Mouse (Mus musculus): ENCODE results near the gene Fau.

Gene Fau

GRCm38 (mm10) chr19:6045366-6046293 lies 12.0 kb upstream of the Fau start:
- DNase-seq (ENCODE audit: low spot score) = no peak

GRCm38 (mm10) chr19:6046294-6047153 lies 11.1 kb upstream of the Fau start, which contains the start of gene Syvn1:
Syvn1 (plus strand) TSS chr19:6046576.
- peak; percentile 88 for DNase-seq (ENCODE audit: low spot score)

GRCm38 (mm10) chr19:6047154-6047898 lies 10.3 kb upstream of the Fau start:
- DNase-seq (ENCODE audit: low spot score) = no peak

GRCm38 (mm10) chr19:6047899-6048166 lies 9.8 kb upstream of the Fau start:
- no peak for DNase-seq (ENCODE audit: low spot score)

- no peak for DNase-seq (ENCODE audit: low spot score)
Observed at GRCm38 (mm10) chr19:6048681-6049410, 8.8 kb upstream of the Fau start.

GRCm38 (mm10) chr19:6052516-6052915 lies 5.1 kb upstream of the Fau start:
- no peak for DNase-seq (ENCODE audit: low spot score)

- no peak for DNase-seq (ENCODE audit: low spot score)
Observed at GRCm38 (mm10) chr19:6054296-6054695, 3.3 kb upstream of the Fau start.

- DNase-seq (ENCODE audit: low spot score) = no peak
Observed at GRCm38 (mm10) chr19:6056696-6057095, 948 bp upstream of the Fau start.

GRCm38 (mm10) chr19:6058513-6058912 lies 869 bp downstream of the Fau start:
- DNase-seq (ENCODE audit: low spot score) = no peak

- DNase-seq (ENCODE audit: low spot score) = no peak
Observed at GRCm38 (mm10) chr19:6058966-6059365, 1.3 kb downstream of the Fau start.

GRCm38 (mm10) chr19:6061021-6061533 lies 3.4 kb downstream of the Fau start, which contains the start of gene Znhit2:
Znhit2 (plus strand) TSS chr19:6061192.
- peak; percentile 95 for DNase-seq (ENCODE audit: low spot score)

GRCm38 (mm10) chr19:6061641-6062302 lies 4.1 kb downstream of the Fau start:
- DNase-seq (ENCODE audit: low spot score) = peak; percentile 57

- no peak for DNase-seq (ENCODE audit: low spot score)
Observed at GRCm38 (mm10) chr19:6062418-6062817, 4.8 kb downstream of the Fau start.

- DNase-seq (ENCODE audit: low spot score) = no peak
Observed at GRCm38 (mm10) chr19:6063081-6063480, 5.4 kb downstream of the Fau start.

GRCm38 (mm10) chr19:6066571-6066970 lies 8.9 kb downstream of the Fau start:
- no peak for DNase-seq (ENCODE audit: low spot score)

- peak; percentile 86 for DNase-seq (ENCODE audit: low spot score)
Observed at GRCm38 (mm10) chr19:6067011-6067723, 9.5 kb downstream of the Fau start.

GRCm38 (mm10) chr19:6067724-6068415 lies 10.2 kb downstream of the Fau start, which contains the start of gene Tm7sf2:
Tm7sf2 (minus strand) TSS chr19:6068373.
- DNase-seq (ENCODE audit: low spot score) = peak; percentile 94

GRCm38 (mm10) chr19:6068951-6069350 lies 11.3 kb downstream of the Fau start:
- peak; percentile 25 for DNase-seq (ENCODE audit: low spot score)

- no peak for DNase-seq (ENCODE audit: low spot score)
Observed at GRCm38 (mm10) chr19:6069851-6070250, 12.2 kb downstream of the Fau start.
